ENCODE assay signal across 8 mouse cellular contexts in genomic region chr10:60685764-60686640, GRCm38 (mm10). TPM values are rescaled to one million over a fixed set of nuclear protein-coding genes. Genes with fewer than 3 reads are reported as not detected.
A peak's percentile ranks its signal among the peaks of the same experiment; 100 is the strongest.
DNase-seq lines count a peak whose midpoint lies in the region; ATAC-seq and TF ChIP-seq lines count a peak whose summit lies in the region.

No protein-coding gene starts in this region.

- H3K9me3 ChIP-seq in ES-Bruce4 (replicated peaks; ENCODE audit: control insufficient read depth, insufficient read depth, low read length, poor library complexity, severe bottlenecking) = no peaks in the 10 kb centered on the region
- H3K9me3 ChIP-seq in forebrain, embryonic 10.5 days = no peaks in the 10 kb centered on the region
- H3K9me3 ChIP-seq in liver, embryonic 12.5 days (replicated peaks) = no peaks in the 10 kb centered on the region

- intact Hi-C loops in heart, adult 2 months (cut with DNase I) = loop anchor here (5.0 kb wide), 2 partner anchors 54 to 69 kb away; no protein-coding TSS in a partner anchor
- intact Hi-C loops in heart, postnatal 25 days (cut with DNase I) = loop anchor here (10.0 kb wide), 1 partner anchor 61 kb away; no protein-coding TSS in a partner anchor

- no peak for DNase-seq in heart, adult 2 months
- no peak for DNase-seq in heart, postnatal 25 days (ENCODE audit: low spot score)
- peak; percentile 26 for DNase-seq in forebrain, embryonic 10.5 days (ENCODE audit: extremely low spot score, low spot score)
- DNase-seq in thymus, postnatal 25 days = peak; percentile 9
- no peak for DNase-seq in MN1 (ENCODE audit: low spot score)
- no peak for DNase-seq in lung, postnatal 4 days

- no peak for ATAC-seq in liver, embryonic 12.5 days

- peak overlapping the region; percentile 74 for H3K4me2 ChIP-seq in liver, embryonic 12.5 days

- WGBS in heart, adult 2 months = 7% methylated on average over 50 of the region's 50 CpGs
- 6% methylated on average over 50 of the region's 50 CpGs for WGBS in forebrain, embryonic 10.5 days
- WGBS in liver, embryonic 12.5 days (ENCODE audit: insufficient replicate concordance) = 7% methylated on average over 50 of the region's 50 CpGs

- TF ChIP-seq POLR2A in heart, adult 2 months (IDR thresholded peaks at IDR 0.05; ENCODE audit: insufficient read depth, low read depth, low read length) = no peak
- TF ChIP-seq POLR2A in ES-Bruce4 (IDR thresholded peaks at IDR 0.05; ENCODE audit: insufficient read depth, low read length) = no peak

- peak overlapping the region; percentile 71 for H3K9ac ChIP-seq in heart, adult 2 months (ENCODE audit: low read depth, low read length)
- H3K9ac ChIP-seq in ES-Bruce4 (ENCODE audit: low read depth, poor library complexity, severe bottlenecking) = peak overlapping the region; percentile 54; the same call in 1 of the 2 replicates
- no peak overlapping the region for H3K9ac ChIP-seq in liver, embryonic 12.5 days

- H3K4me1 ChIP-seq in heart, adult 2 months (ENCODE audit: control insufficient read depth, insufficient read depth, low read length) = no peaks in the 10 kb centered on the region
- no peaks in the 10 kb centered on the region for H3K4me1 ChIP-seq in ES-Bruce4 (ENCODE audit: control insufficient read depth, insufficient read depth, low read length)
- peaks cover 23% of the 10 kb centered on the region for H3K4me1 ChIP-seq in forebrain, embryonic 10.5 days
- peaks cover 10% of the 10 kb centered on the region; the same call in 1 of the 2 replicates for H3K4me1 ChIP-seq in liver, embryonic 12.5 days

- peaks cover 10% of the 10 kb centered on the region; the same call in 1 of the 2 replicates for H3K27me3 ChIP-seq in heart, adult 2 months (ENCODE audit: control insufficient read depth, insufficient read depth, low read length)
- H3K27me3 ChIP-seq in ES-Bruce4 (ENCODE audit: control insufficient read depth, insufficient read depth, low read length, poor library complexity, severe bottlenecking) = peaks cover 17% of the 10 kb centered on the region
- peaks cover 86% of the 10 kb centered on the region for H3K27me3 ChIP-seq in forebrain, embryonic 10.5 days (ENCODE audit: poor library complexity, severe bottlenecking)
- H3K27me3 ChIP-seq in liver, embryonic 12.5 days (replicated peaks) = peaks cover 75% of the 10 kb centered on the region

- H3K36me3 ChIP-seq in heart, adult 2 months (ENCODE audit: control insufficient read depth, insufficient read depth, low read length) = no peaks in the 10 kb centered on the region
- no peaks in the 10 kb centered on the region for H3K36me3 ChIP-seq in ES-Bruce4 (ENCODE audit: control insufficient read depth, insufficient read depth, low read length, poor library complexity, severe bottlenecking)
- H3K36me3 ChIP-seq in forebrain, embryonic 10.5 days (replicated peaks) = no peaks in the 10 kb centered on the region
- no peaks in the 10 kb centered on the region for H3K36me3 ChIP-seq in liver, embryonic 12.5 days

- peak overlapping the region; percentile 71 for H3K4me3 ChIP-seq in heart, adult 2 months
- H3K4me3 ChIP-seq in ES-Bruce4 (ENCODE audit: low read depth, low read length) = peak overlapping the region; percentile 49
- peak overlapping the region; percentile 65 for H3K4me3 ChIP-seq in forebrain, embryonic 10.5 days
- peak overlapping the region; percentile 50; the same call in 1 of the 2 replicates for H3K4me3 ChIP-seq in liver, embryonic 12.5 days

- no peak for TF ChIP-seq EP300 in heart, adult 2 months (IDR thresholded peaks at IDR 0.05; ENCODE audit: insufficient read depth, low read depth, low read length)
- TF ChIP-seq EP300 in ES-Bruce4 (IDR thresholded peaks at IDR 0.05; ENCODE audit: insufficient read depth, low read depth, low read length) = no peak

- no peak for TF ChIP-seq CTCF in heart, adult 2 months (IDR thresholded peaks at IDR 0.05)
- TF ChIP-seq CTCF in ES-Bruce4 (IDR thresholded peaks at IDR 0.05; ENCODE audit: low read depth, low read length) = no peak

- H3K79me2 ChIP-seq in heart, adult 2 months (replicated peaks; ENCODE audit: control insufficient read depth, insufficient read depth, low read length) = no peaks in the 10 kb centered on the region

- no peak overlapping the region for H3K27ac ChIP-seq in heart, adult 2 months
- H3K27ac ChIP-seq in ES-Bruce4 (ENCODE audit: insufficient read depth, low read length) = no peak overlapping the region
- H3K27ac ChIP-seq in forebrain, embryonic 10.5 days = no peak overlapping the region
- no peak overlapping the region for H3K27ac ChIP-seq in liver, embryonic 12.5 days

RNA-seq across cellular contexts. Expression of gene Cdh23, which starts 10.3 kb away (rescaled TPM):
- total RNA-seq in heart, adult 2 months (2021) = 1 to 10 TPM; 4.7 to 7.7 TPM
- polyA plus RNA-seq in heart, adult 2 months (2012; rRNA removed) = 5.3 and 7.0 TPM in 2 replicates
- total RNA-seq in heart, postnatal 25 days (2021) = 1 to 10 TPM; 5.4 to 5.9 TPM
- 0.33 and 0.55 TPM in 2 replicates for polyA plus RNA-seq in ES-Bruce4 (2011; ENCODE audit: insufficient read depth, insufficient read length, low read depth, missing spikeins)
- polyA plus RNA-seq in forebrain, embryonic 10.5 days (2016; fragmentation: Nextera tagmentation; extraction: Ambion mirVana) = 0.27 and 0.32 TPM in 2 replicates
- polyA plus RNA-seq in liver, embryonic 12.5 days (2016; fragmentation: Nextera tagmentation; extraction: Ambion mirVana) = 0.19 and 0.23 TPM in 2 replicates

Comparison
In these comparisons a context has a peak if more than half of its experiments do, and no peak if none do; other contexts are left out.
1. DNase-seq: peak in forebrain, embryonic 10.5 days (single experiment) and thymus, postnatal 25 days (single experiment); none in heart, adult 2 months (0 of 2), heart, postnatal 25 days (single experiment), MN1 (single experiment) and lung, postnatal 4 days (0 of 2).
2. Peak in every context shown above with its lines, with median percentiles within 50 percentile points of each other: H3K4me3 ChIP-seq.